Mouse (Mus musculus): ENCODE measurements at regions not wholly inside any gene's neighbourhood (a gene's known extent, or its start where the extent isn't known, plus 50 kb on each side); places are given as distances from the start of the nearest gene placed in this dataset.
"Not testable (repeated sequence)": the region's sequence is repeated elsewhere in the genome, so short reads cannot be mapped to it uniquely, and the experiment has no call there.

DNA sequence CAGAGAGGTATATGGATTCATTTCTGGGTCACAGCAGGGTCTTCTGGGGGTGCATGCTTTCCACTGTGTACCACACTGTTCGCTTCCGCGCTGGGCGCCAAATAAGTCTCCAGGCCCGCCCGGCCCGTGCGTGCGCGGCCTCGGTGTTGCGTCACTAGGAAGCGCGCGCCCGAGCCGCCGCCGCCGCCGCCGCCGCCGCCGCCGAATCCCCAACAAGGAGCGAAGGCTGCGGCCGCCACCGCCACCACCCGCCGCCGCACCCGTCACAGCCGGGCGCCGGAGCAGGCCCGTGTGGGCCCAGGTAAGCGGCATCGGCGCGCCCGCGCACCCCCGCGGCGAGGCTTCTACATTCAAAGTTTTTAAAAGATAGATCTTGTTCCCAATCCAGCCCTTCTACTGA is 57.1 kb upstream of the Gm21119 start:
- TF ChIP-seq EP300 (IDR thresholded peaks at IDR 0.05; ENCODE audit: insufficient read depth, low read depth, low read length); CTCF (IDR thresholded peaks at IDR 0.05): not testable (repeated sequence)

All from heart, adult 2 months (tissue).